7 mouse cellular contexts compared by ENCODE assay signal in genomic region chr11:98544890-98545677, GRCm38 (mm10). TPM values are rescaled to one million over a fixed set of nuclear protein-coding genes. Genes with fewer than 3 reads are reported as not detected.
DNase-seq lines count a peak whose midpoint lies in the region; ATAC-seq and TF ChIP-seq lines count a peak whose summit lies in the region.

No protein-coding gene starts in this region.

- WGBS in spleen, adult 2 months: 2% methylated on average over 16 of the region's 16 CpGs
- 2% methylated on average over 16 of the region's 16 CpGs for WGBS in forebrain, embryonic 11.5 days
- 2% methylated on average over 16 of the region's 16 CpGs for WGBS in limb, embryonic 13.5 days

- H3K9ac ChIP-seq in forebrain, embryonic 11.5 days (ENCODE audit: low read length): peak overlapping the region; percentile 12; the same call in 1 of the 2 replicates
- H3K9ac ChIP-seq in limb, embryonic 13.5 days: peak overlapping the region; percentile 63

- peak overlapping the region; percentile 94 for H3K27ac ChIP-seq in spleen, adult 2 months (ENCODE audit: insufficient read depth, low read length)
- H3K27ac ChIP-seq in forebrain, embryonic 11.5 days (ENCODE audit: low read depth, low read length): no peak overlapping the region
- H3K27ac ChIP-seq in limb, embryonic 13.5 days: no peak overlapping the region

- H3K4me1 ChIP-seq in spleen, adult 2 months (ENCODE audit: control insufficient read depth, insufficient read depth, insufficient read length): peaks cover 11% of the 10 kb centered on the region; the same call in 1 of the 2 replicates
- peaks cover 4% of the 10 kb centered on the region; the same call in 1 of the 2 replicates for H3K4me1 ChIP-seq in forebrain, embryonic 11.5 days (replicated peaks; ENCODE audit: control insufficient read depth, insufficient read depth, low read length)
- H3K4me1 ChIP-seq in limb, embryonic 13.5 days: peaks cover 8% of the 10 kb centered on the region

- H3K9me3 ChIP-seq in forebrain, embryonic 11.5 days (ENCODE audit: control insufficient read depth, low read length): no peaks in the 10 kb centered on the region
- H3K9me3 ChIP-seq in limb, embryonic 13.5 days: 0 out of 2 replicates have a peak, but pooled peaks cover 2% of the 10 kb centered on the region

- no peak for DNase-seq in spleen, adult 2 months (ENCODE audit: low read depth in 1 of 2, low spot score in 2 of 2)
- DNase-seq in spleen, postnatal 14 days (ENCODE audit: low spot score in 2 of 2): no peak
- no peak for DNase-seq in forebrain, embryonic 11.5 days (ENCODE audit: low spot score)
- peak; percentile 30 for DNase-seq in testis, postnatal 10 days (ENCODE audit: low spot score)
- no peak for DNase-seq in ovary, adult 18-20 months (ENCODE audit: low spot score)
- no peak for DNase-seq in left cerebral cortex, postnatal 36 days (ENCODE audit: low spot score in 2 of 2)

- no peaks in the 10 kb centered on the region; the same call in 1 of the 2 replicates for H3K36me3 ChIP-seq in spleen, adult 2 months (ENCODE audit: control insufficient read depth, insufficient read depth, low read length)
- H3K36me3 ChIP-seq in forebrain, embryonic 11.5 days (ENCODE audit: control insufficient read depth, insufficient read depth, low read length): no peaks in the 10 kb centered on the region
- H3K36me3 ChIP-seq in limb, embryonic 13.5 days: no peaks in the 10 kb centered on the region

- peak overlapping the region; percentile 70 for H3K4me2 ChIP-seq in forebrain, embryonic 11.5 days (ENCODE audit: low read depth, low read length, severe bottlenecking)
- H3K4me2 ChIP-seq in limb, embryonic 13.5 days (replicated peaks): peak overlapping the region; percentile 86

- no peak for ATAC-seq in forebrain, embryonic 11.5 days (replicated peaks; ENCODE audit: low FRiP score)
- ATAC-seq in limb, embryonic 13.5 days (ENCODE audit: low FRiP score, low read depth): no peak

- no peak for TF ChIP-seq POLR2A in spleen, adult 2 months (IDR thresholded peaks at IDR 0.05; ENCODE audit: low read depth, low read length)

- intact Hi-C loops in left cerebral cortex, postnatal 36 days (cut with DNase I): loop anchor here (10.0 kb wide), 1 partner anchor 210 kb away; no protein-coding TSS in a partner anchor

- peak overlapping the region; percentile 88 for H3K4me3 ChIP-seq in spleen, adult 2 months (ENCODE audit: extremely low read depth, insufficient read depth, insufficient read length)
- peak overlapping the region; percentile 35 for H3K4me3 ChIP-seq in forebrain, embryonic 11.5 days (ENCODE audit: low read depth, low read length)
- H3K4me3 ChIP-seq in limb, embryonic 13.5 days: peak overlapping the region; percentile 49

- no peaks in the 10 kb centered on the region for H3K27me3 ChIP-seq in spleen, adult 2 months (ENCODE audit: control insufficient read depth, insufficient read depth, low read length)
- H3K27me3 ChIP-seq in forebrain, embryonic 11.5 days (ENCODE audit: control insufficient read depth, insufficient read depth, low read length): peaks cover 56% of the 10 kb centered on the region
- H3K27me3 ChIP-seq in limb, embryonic 13.5 days: peaks cover 79% of the 10 kb centered on the region

- no peak for TF ChIP-seq CTCF in spleen, adult 2 months (IDR thresholded peaks at IDR 0.05; ENCODE audit: extremely low read depth, insufficient read depth, insufficient read length, insufficient replicate concordance)

RNA-seq across cellular contexts. Expression of gene Ikzf3, which starts 0.7 kb away (rescaled TPM):
- polyA plus RNA-seq in spleen, adult 2 months (2012; rRNA removed): 104 and 113 TPM in 2 replicates
- polyA plus RNA-seq in forebrain, embryonic 11.5 days (2014; fragmentation: Nextera tagmentation; extraction: Ambion mirVana): 0.08 TPM in 1 of 2 replicates, not detected in the other
- polyA plus RNA-seq in limb, embryonic 13.5 days (2015; fragmentation: Nextera tagmentation; extraction: Ambion mirVana): 0.49 and 0.52 TPM in 2 replicates
- total RNA-seq in left cerebral cortex, postnatal 36 days (2021): not detected

RNA-seq across cellular contexts. Expression of gene Zpbp2, which starts 5.8 kb away (rescaled TPM):
- polyA plus RNA-seq in spleen, adult 2 months (2012; rRNA removed): 1.2 TPM in 2 replicates
- 0.21 TPM in 2 replicates for polyA plus RNA-seq in forebrain, embryonic 11.5 days (2014; fragmentation: Nextera tagmentation; extraction: Ambion mirVana)
- 0.11 and 0.31 TPM in 2 replicates for polyA plus RNA-seq in limb, embryonic 13.5 days (2015; fragmentation: Nextera tagmentation; extraction: Ambion mirVana)
- total RNA-seq in left cerebral cortex, postnatal 36 days (2021): under 1 TPM in 1 of 2 experiments, not detected in 1; 0.20 TPM

RNA-seq across cellular contexts. Expression of gene Ormdl3, which starts 42.1 kb away (rescaled TPM):
- 37.4 and 42.9 TPM in 2 replicates for polyA plus RNA-seq in spleen, adult 2 months (2012; rRNA removed)
- polyA plus RNA-seq in forebrain, embryonic 11.5 days (2014; fragmentation: Nextera tagmentation; extraction: Ambion mirVana): 8.6 and 11.2 TPM in 2 replicates
- polyA plus RNA-seq in limb, embryonic 13.5 days (2015; fragmentation: Nextera tagmentation; extraction: Ambion mirVana): 82.8 and 83.6 TPM in 2 replicates
- total RNA-seq in left cerebral cortex, postnatal 36 days (2021): 10 to 100 TPM; 46.5 to 47.8 TPM

RNA-seq across cellular contexts. Expression of gene Lrrc3c, which starts 53.0 kb away (rescaled TPM):
- polyA plus RNA-seq in spleen, adult 2 months (2012; rRNA removed): not detected in 2 replicates
- polyA plus RNA-seq in forebrain, embryonic 11.5 days (2014; fragmentation: Nextera tagmentation; extraction: Ambion mirVana): not detected in 2 replicates
- polyA plus RNA-seq in limb, embryonic 13.5 days (2015; fragmentation: Nextera tagmentation; extraction: Ambion mirVana): not detected in 2 replicates
- not detected for total RNA-seq in left cerebral cortex, postnatal 36 days (2021)

Comparison
In these comparisons a context has a peak if more than half of its experiments do, and no peak if none do; other contexts are left out.
1. H3K4me3 ChIP-seq: peak in every context shown above with its lines; median percentile 88 in spleen, adult 2 months; 49 in limb, embryonic 13.5 days; 35 in forebrain, embryonic 11.5 days.
2. RNA of gene Ikzf3, which starts 0.7 kb away (polyA plus RNA-seq): 104 to 113 TPM in spleen, adult 2 months; 0.49 to 0.52 TPM in limb, embryonic 13.5 days and 0.08 TPM in forebrain, embryonic 11.5 days; every median in the first group is over 10 times any median in the second.